Mouse (Mus musculus) lung, embryonic 15.5 days (tissue): ENCODE data around the gene Tnk1. TPM values are rescaled to one million over a fixed set of nuclear protein-coding genes. Genes with fewer than 3 reads are reported as not detected.
"Not testable (repeated sequence)": the region's sequence is repeated elsewhere in the genome, so short reads cannot be mapped to it uniquely, and the experiment has no call there.

Experiments used
- ATAC-seq: fragments of 200-750 bp; cut with Nextera tagmentation; 2 replicates; pipeline ENCODE4 v1.8.0; 2017; ENCODE audit warnings: moderate number of reproducible peaks, borderline replicate concordance; ENCODE audit not compliant: low FRiP score, low TSS enrichment; ENCODE audit errors: extremely low read depth
- H3K27ac ChIP-seq: fragments of 300-500 bp; sonication (generic); 2 replicates; pipeline ENCODE4 v1.5.1; 2015; ENCODE audit warnings: moderate library complexity, mild to moderate bottlenecking, inconsistent platforms
- H3K27me3 ChIP-seq: fragments of 300-500 bp; sonication (generic); 2 replicates; pipeline ENCODE4 v1.6.1; 2015; ENCODE audit warnings: inconsistent platforms
- H3K36me3 ChIP-seq: fragments of 300-500 bp; sonication (generic); 2 replicates; pipeline ENCODE4 v1.6.1; 2015; ENCODE audit warnings: inconsistent platforms
- H3K4me1 ChIP-seq: fragments of 300-500 bp; sonication (generic); 2 replicates; pipeline ENCODE4 v1.6.1; 2015; ENCODE audit warnings: inconsistent platforms
- H3K4me2 ChIP-seq: fragments of 300-500 bp; sonication (generic); 2 replicates; pipeline ENCODE4 v1.6.1; 2015; ENCODE audit warnings: inconsistent platforms, mild to moderate bottlenecking, moderate library complexity
- H3K4me3 ChIP-seq: fragments of 300-500 bp; sonication (generic); 2 replicates; pipeline ENCODE4 v1.5.1; 2015; ENCODE audit warnings: mild to moderate bottlenecking, inconsistent platforms
- H3K9ac ChIP-seq: fragments of 300-500 bp; sonication (generic); 2 replicates; pipeline ENCODE4 v1.6.1; 2015; ENCODE audit warnings: inconsistent platforms
- H3K9me3 ChIP-seq: fragments of 300-500 bp; sonication (generic); 2 replicates; pipeline ENCODE4 v1.6.1; 2016; ENCODE audit warnings: inconsistent platforms
- WGBS: fragments of 180-500 bp; shearing (Covaris S2); methylation state at CpG from one replicate; pipeline ENCODE4 v1.1.7; 2015; 5-methylcytosine and 5-hydroxymethylcytosine counted together
- polyA plus RNA-seq: library from polyadenylated mRNA; unstranded; fragments of >200 nt; fragmentation: Nextera tagmentation; extraction: Ambion mirVana; gene quantifications from 2 replicates; pipeline ENCODE4 v1.2.1, GENCODE M21; 2015

The Tnk1 gene
- polyA plus RNA-seq, 1 experiment from 2014 or later, result 9.2 TPM

DNA sequence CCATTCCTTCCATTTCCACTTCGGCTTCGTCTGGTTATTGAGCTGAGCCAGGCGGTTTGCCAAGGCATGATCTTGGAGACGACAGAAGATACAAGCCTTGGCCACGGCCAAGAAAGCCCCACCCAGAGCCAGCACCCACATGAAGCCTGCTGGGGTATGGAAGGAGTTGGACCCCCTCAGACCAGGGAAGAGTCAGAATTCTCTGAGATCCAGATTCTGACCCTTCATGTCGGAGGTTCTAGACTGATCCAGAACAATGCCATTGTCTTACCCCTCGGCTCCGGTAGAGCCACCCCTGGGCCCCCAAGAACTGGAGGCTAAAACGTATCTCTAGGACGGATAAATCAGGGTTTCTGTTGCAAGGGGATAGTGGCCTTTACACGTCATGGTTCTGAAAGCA lies 19.3 kb upstream of the Tnk1 start, which contains the start of gene Tmem95:
Gene Tmem95, minus strand, starts transcription at position 141 of the 400 bp plus-strand sequence.
- H3K9ac ChIP-seq, result no peak within 1 kb of the TSS
- ATAC-seq, result no peak
- no peaks in the 10 kb centered on the region for H3K27me3 ChIP-seq
- WGBS, result 79% methylated on average over 11 of the region's 11 CpGs
- H3K4me1 ChIP-seq, result peaks cover 64% of the 10 kb centered on the region
- peak within 1 kb of the TSS; percentile 78 for H3K4me2 ChIP-seq
- H3K27ac ChIP-seq, result peak within 1 kb of the TSS; percentile 60
- H3K36me3 ChIP-seq, result no peaks in the 10 kb centered on the region
- H3K9me3 ChIP-seq, result no peaks in the 10 kb centered on the region
- H3K4me3 ChIP-seq, result peak within 1 kb of the TSS; percentile 4

DNA sequence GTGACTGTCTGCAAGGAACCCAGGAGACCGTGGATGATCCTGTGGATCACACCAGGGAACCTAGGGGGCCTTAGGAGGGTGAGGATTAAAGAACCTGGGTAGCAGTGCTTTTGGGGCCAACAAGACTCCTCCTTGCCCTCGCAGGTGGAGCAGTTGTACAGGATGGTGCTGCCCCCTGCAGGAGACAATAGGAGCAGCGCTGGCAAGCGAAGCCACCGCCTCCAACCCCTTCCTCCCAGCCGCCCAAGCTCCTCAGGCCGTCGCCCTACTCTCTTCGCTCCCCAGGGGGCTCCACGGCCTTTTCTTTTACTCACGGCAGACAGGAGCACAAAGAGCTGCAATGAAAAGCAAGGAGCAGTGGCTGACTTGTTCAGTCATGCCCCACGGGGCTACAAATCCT lies 18.3 kb upstream of the Tnk1 start:
- H3K4me3 ChIP-seq, result peak overlapping the region; percentile 4; the same call in 1 of the 2 replicates
- H3K9ac ChIP-seq, result no peak overlapping the region
- ATAC-seq, result peak; percentile 19; the same call in 1 of the 2 replicates
- H3K36me3 ChIP-seq, result no peaks in the 10 kb centered on the region
- peak overlapping the region; percentile 60 for H3K27ac ChIP-seq
- peaks cover 58% of the 10 kb centered on the region for H3K4me1 ChIP-seq
- no peaks in the 10 kb centered on the region for H3K9me3 ChIP-seq
- H3K4me2 ChIP-seq, result peak overlapping the region; percentile 40
- no peaks in the 10 kb centered on the region for H3K27me3 ChIP-seq
- WGBS, result 5% methylated on average over 12 of the region's 12 CpGs

DNA sequence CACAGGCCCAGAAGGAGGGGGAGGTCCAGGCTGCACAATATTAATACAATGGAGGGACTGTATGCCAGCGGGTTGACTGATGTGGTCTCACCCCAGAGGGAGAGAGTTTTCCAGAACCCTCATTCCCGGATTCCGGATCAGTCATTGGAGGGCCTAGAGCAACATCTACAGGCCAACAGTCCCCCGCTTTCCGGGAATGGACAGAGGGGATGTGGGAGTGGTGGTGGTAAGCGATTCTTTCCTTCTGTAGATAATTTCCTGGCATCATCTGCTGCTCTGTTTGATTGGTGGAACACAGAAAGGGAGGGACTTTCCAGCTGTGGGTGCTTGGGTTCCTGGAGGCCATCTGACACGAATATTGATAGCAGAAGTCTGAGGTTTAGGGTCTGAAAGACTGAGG lies 17.7 kb upstream of the Tnk1 start:
- Histone ChIP-seq H3K4me2 (peak overlapping the region; percentile 3; the same call in 1 of the 2 replicates), H3K36me3 (no peaks in the 10 kb centered on the region), H3K27ac (peak overlapping the region; percentile 60), H3K4me3 (no peak overlapping the region), H3K4me1 (peaks cover 51% of the 10 kb centered on the region), H3K9ac (no peak overlapping the region), H3K27me3 (no peaks in the 10 kb centered on the region), H3K9me3 (no peaks in the 10 kb centered on the region)
- 16% methylated on average over 7 of the region's 7 CpGs for WGBS
- peak; percentile 15; the same call in 1 of the 2 replicates for ATAC-seq

DNA sequence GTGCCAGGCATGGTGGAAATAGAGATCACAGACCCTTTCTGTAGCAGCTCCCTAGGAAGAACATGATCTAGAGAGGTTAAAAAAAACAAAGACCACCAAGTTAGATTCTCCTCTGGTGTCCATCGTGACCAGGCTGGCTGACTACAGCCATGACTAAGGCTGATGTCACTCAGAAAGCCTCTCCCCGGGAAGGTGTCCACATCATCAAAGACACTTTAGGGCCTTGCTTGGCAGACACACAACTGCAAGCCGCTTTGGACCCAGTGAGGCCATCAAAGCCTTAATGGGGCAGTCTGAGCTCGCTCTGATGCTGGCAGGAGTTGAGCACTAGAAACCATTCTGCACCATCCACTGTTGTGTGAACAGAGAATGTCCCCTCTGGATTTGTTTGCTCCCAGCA lies 13.9 kb upstream of the Tnk1 start:
- Histone ChIP-seq H3K27ac (no peak overlapping the region), H3K27me3 (no peaks in the 10 kb centered on the region), H3K4me3 (no peak overlapping the region), H3K9ac (no peak overlapping the region), H3K36me3 (no peaks in the 10 kb centered on the region), H3K4me2 (no peak overlapping the region), H3K9me3 (no peaks in the 10 kb centered on the region), H3K4me1 (peaks cover 23% of the 10 kb centered on the region)
- WGBS, result 70% methylated on average over 4 of the region's 4 CpGs
- ATAC-seq, result no peak

DNA sequence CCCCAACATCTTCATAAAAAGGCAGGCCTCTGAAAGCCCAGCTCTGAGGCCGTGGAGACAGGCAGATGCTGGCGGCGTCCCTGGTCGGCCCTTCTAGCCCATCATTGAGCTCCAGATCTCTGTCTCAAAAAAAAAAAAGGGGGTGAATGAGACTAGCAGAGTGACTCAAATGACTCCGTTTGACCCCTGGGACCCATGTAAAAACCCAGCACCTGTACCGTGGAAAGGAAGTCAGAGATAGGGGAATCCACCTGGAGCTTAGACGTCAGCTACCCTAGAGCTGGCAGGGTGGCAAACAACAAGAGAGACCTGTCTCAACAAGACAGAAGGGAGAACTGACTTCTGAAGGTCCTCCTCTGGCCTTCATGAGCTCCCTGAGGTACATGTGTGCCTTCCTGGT lies 13.3 kb upstream of the Tnk1 start:
- no peak overlapping the region for H3K4me2 ChIP-seq
- H3K4me3 ChIP-seq, result no peak overlapping the region
- WGBS, result 83% methylated on average over 7 of the region's 7 CpGs
- peaks cover 16% of the 10 kb centered on the region for H3K4me1 ChIP-seq
- no peaks in the 10 kb centered on the region for H3K36me3 ChIP-seq
- no peaks in the 10 kb centered on the region for H3K27me3 ChIP-seq
- no peak for ATAC-seq
- no peak overlapping the region for H3K9ac ChIP-seq
- H3K27ac ChIP-seq, result no peak overlapping the region
- no peaks in the 10 kb centered on the region for H3K9me3 ChIP-seq

DNA sequence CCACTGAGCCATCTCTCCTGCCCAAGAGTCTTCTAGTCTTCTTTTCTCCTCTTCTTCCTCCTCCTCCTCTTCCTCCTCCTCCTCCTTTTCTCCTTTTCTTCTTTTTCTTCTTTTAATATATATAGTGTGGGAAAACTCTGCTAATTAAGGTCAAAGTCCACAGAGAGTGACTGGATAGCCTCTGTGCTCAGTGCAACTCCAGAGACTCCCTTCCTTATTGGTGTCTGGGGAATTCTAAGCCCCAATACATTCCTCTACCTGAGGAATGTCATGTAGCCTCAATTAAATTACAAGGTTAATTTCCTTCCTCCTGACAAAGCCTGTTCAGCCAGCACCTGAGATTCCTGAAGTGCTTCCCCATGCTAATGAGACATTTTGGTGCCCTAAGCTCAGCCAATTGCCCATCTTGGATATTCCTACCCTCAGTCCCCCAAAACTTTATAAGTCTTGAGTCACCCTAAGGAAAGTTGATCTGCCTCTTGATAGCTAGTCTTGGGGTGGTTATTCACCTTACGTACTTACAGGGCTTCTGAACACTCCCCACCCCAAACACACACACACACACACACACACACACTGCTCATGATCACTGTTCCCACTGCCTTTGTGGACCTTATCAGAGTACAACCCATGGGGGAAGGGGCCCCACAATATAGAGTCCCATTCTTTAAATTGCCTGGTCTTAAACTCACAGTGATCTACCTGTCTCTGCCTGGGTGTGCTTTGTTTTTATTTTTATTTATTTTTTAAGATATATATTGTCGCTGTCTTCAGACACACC lies 11.9 kb upstream of the Tnk1 start:
- H3K9me3 ChIP-seq, result no peaks in the 10 kb centered on the region
- H3K27ac ChIP-seq, result no peak overlapping the region
- no peak for ATAC-seq
- H3K27me3 ChIP-seq, result no peaks in the 10 kb centered on the region
- no peak overlapping the region for H3K4me2 ChIP-seq
- 95% methylated on average over 2 of the region's 2 CpGs for WGBS
- no peak overlapping the region for H3K4me3 ChIP-seq
- H3K36me3 ChIP-seq, result no peaks in the 10 kb centered on the region
- H3K4me1 ChIP-seq, result peaks cover 3% of the 10 kb centered on the region
- no peak overlapping the region for H3K9ac ChIP-seq

DNA sequence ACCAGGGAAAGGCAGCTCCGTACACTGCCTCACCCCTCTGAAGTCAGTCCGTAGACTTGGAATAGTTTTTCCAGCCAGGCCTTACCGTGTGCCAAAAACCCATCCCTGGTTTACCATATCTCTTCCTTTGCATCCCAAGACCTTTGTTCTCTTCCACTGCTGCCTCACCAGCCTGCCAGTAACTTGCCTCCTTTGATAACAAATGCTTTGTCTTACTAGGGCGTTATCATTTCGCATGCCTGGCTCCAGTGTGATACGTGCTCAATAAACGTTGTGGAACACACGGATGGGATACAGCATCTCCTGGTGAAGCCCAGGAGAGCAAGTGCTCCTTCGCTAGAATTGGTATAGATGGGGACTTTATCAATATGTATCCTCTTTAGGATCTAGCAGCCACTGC lies 8.8 kb upstream of the Tnk1 start:
- H3K27ac ChIP-seq, result no peak overlapping the region
- no peak for ATAC-seq
- no peak overlapping the region for H3K9ac ChIP-seq
- no peaks in the 10 kb centered on the region for H3K36me3 ChIP-seq
- WGBS, result 55% methylated on average over 9 of the region's 9 CpGs
- no peak overlapping the region for H3K4me2 ChIP-seq
- H3K4me3 ChIP-seq, result no peak overlapping the region
- H3K27me3 ChIP-seq, result no peaks in the 10 kb centered on the region
- H3K4me1 ChIP-seq, result no peaks in the 10 kb centered on the region
- H3K9me3 ChIP-seq, result no peaks in the 10 kb centered on the region

DNA sequence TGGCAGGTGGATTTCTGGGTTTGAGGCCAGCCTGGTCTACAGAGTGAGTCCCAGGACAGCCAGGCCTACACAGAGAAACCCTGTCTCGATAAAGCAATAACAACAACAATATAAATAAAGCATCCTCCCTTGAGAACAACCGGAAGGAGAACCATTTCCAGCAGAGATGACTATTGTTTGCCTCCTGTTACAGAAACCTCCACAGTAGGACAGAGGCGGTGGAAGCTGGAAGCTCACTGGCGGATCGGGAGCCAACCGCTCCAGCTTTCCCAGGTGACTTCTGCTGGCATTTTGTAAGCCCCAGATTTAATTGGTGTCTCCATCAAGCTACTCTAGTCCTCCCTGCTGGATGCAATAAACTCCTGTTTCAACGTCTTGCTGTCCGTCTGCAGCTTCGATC lies 7.0 kb upstream of the Tnk1 start:
- H3K9me3 ChIP-seq, result no peaks in the 10 kb centered on the region
- no peak for ATAC-seq
- H3K36me3 ChIP-seq, result no peaks in the 10 kb centered on the region
- no peak overlapping the region for H3K4me3 ChIP-seq
- H3K9ac ChIP-seq, result no peak overlapping the region
- no peaks in the 10 kb centered on the region for H3K27me3 ChIP-seq
- H3K4me1 ChIP-seq, result no peaks in the 10 kb centered on the region
- no peak overlapping the region for H3K27ac ChIP-seq
- WGBS, result 75% methylated on average over 9 of the region's 9 CpGs
- no peak overlapping the region for H3K4me2 ChIP-seq

DNA sequence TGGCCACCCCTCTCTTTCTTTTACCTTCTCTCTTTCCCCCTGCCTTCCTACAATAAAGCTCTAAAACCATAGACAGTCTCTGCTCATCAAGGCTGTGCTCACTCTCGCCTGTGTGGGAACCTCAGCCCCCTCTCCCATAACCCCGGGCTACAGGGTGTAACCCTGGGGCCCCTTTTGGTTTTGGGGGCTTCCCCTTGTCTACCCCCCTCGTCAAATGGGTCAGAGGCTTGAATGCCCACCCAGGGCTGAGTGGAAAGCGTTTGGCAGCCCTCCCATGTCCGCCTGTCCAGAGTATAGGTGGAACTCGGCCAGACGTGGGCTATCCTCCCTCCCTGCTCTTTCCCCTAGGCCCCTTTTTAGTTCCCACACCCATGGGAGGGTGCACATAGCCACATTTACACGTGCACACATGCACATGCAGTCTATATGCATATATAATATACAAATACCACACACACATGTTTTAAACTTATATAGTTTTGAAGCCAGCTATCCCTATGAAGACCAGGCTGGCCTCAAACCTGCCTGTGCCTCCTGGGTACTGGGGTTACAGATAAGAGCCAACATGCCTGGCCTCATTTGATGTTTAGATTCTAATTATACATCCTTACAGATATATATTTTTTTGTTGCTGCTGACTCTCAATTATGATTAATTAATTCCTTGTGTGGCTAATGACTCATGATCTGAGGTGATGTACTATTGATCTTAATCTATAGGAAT lies 5.8 kb upstream of the Tnk1 start:
- Histone ChIP-seq H3K4me3 (no peak overlapping the region), H3K27ac (no peak overlapping the region), H3K9ac (no peak overlapping the region), H3K4me2 (no peak overlapping the region), H3K36me3 (no peaks in the 10 kb centered on the region), H3K9me3 (no peaks in the 10 kb centered on the region), H3K27me3 (peaks cover 3% of the 10 kb centered on the region; the same call in 1 of the 2 replicates), H3K4me1 (no peaks in the 10 kb centered on the region)
- WGBS, result 37% methylated on average over 8 of the region's 8 CpGs
- no peak for ATAC-seq

DNA sequence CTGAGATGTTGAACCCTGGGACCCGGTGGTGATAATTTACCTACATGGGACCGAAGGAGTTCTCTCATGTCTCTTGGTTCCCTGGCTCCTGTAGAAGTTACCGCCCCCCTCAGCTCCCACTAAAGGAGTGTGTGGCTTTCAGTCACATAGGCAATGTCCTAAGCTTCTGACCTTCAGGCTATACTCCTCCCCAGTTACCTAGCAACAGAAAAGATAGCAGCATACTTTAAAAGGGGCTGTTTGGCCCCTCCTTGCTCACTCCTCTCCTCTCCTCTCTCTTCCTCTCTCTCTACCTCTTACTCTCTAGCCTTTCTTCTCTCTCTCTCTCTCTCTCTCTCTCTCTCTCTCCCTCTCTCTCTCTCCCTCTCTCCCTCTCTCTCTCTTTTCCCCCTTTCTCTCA lies 5.2 kb upstream of the Tnk1 start:
- H3K4me3 ChIP-seq, ATAC-seq, H3K36me3 ChIP-seq, H3K4me1 ChIP-seq, H3K27ac ChIP-seq, H3K4me2 ChIP-seq, H3K27me3 ChIP-seq, H3K9ac ChIP-seq, H3K9me3 ChIP-seq: not testable (repeated sequence)
- 46% methylated on average over 3 of the region's 3 CpGs for WGBS

DNA sequence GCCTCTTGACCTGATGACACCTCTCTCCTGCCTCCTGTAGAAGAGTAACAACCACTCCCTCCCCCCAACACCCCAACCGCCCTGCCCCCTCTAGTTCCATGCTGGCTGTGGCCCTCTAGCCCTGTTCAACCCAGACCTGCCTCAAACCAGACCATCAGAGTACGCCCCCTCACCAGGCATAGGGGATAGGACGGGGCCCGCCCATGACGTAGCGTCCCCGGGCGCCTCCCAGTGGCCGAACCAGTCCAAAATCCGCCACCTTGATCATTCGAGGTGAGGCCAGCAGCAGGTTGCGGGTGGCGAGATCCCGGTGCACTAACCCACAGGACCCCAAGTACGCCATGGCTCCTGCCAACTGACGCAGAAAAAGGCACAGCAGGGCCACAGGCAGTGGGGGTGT lies 3.2 kb downstream of the Tnk1 start:
- Histone ChIP-seq H3K27me3 (peaks cover 17% of the 10 kb centered on the region; the same call in 1 of the 2 replicates), H3K4me2 (no peak overlapping the region; the same call in 1 of the 2 replicates), H3K9me3 (no peaks in the 10 kb centered on the region), H3K36me3 (peaks cover 22% of the 10 kb centered on the region), H3K4me3 (no peak overlapping the region), H3K9ac (no peak overlapping the region), H3K27ac (no peak overlapping the region), H3K4me1 (0 out of 2 replicates have a peak, but pooled peaks cover 7% of the 10 kb centered on the region)
- ATAC-seq, result no peak
- WGBS, result 26% methylated on average over 16 of the region's 16 CpGs

DNA sequence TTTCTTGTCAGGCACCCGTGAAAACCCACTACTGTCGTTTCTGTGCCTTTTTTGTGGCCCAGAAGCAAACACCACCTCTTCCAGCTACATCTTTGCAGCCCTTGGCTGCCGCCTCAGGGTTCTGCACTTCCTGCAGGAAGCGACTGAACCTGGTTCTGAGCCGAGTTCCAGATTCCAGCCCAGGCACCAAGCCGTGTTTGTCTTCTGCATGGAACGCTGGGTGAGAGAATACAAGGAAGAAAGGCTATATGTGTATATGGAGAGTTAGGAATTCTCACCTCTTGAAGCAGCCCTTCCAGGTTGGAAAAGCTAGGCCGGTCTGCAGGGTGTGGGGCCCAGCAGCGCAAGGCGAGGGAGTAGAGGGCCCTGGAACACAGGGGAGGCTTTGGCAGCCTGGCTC lies 3.9 kb downstream of the Tnk1 start:
- H3K9ac ChIP-seq, result no peak overlapping the region
- WGBS, result 73% methylated on average over 10 of the region's 10 CpGs

More for the DNA sequence above, 3.9 kb downstream of the Tnk1 start:
- H3K27me3 ChIP-seq, result peaks cover 14% of the 10 kb centered on the region; the same call in 1 of the 2 replicates
- no peak for ATAC-seq
- no peak overlapping the region for H3K4me2 ChIP-seq
- no peaks in the 10 kb centered on the region for H3K9me3 ChIP-seq
- no peak overlapping the region for H3K4me3 ChIP-seq
- 0 out of 2 replicates have a peak, but pooled peaks cover 7% of the 10 kb centered on the region for H3K4me1 ChIP-seq
- no peak overlapping the region for H3K27ac ChIP-seq
- H3K36me3 ChIP-seq, result peaks cover 28% of the 10 kb centered on the region
